Mouse (Mus musculus) urinary bladder, postnatal 4 days (tissue): ENCODE results near the gene A4gnt.

ENCODE experiments used
- DNase-seq, 2 experiments: peaks; one replicate each; pipeline ENCODE4 v3.0.0; 2021 to 2022; ENCODE audit warnings: low spot score in 2 of 2

The A4gnt gene

GRCm38 (mm10) chr9:99632264-99632663 lies 20.0 kb downstream of the A4gnt start:
- DNase-seq: peak in 1 of 2 experiments; percentile 27

GRCm38 (mm10) chr9:99636776-99637175 lies 24.5 kb downstream of the A4gnt start:
- DNase-seq: no peak

GRCm38 (mm10) chr9:99637227-99637626 lies 24.9 kb downstream of the A4gnt start:
- DNase-seq: no peak

GRCm38 (mm10) chr9:99637736-99638135 lies 25.4 kb downstream of the A4gnt start:
- DNase-seq: no peak

GRCm38 (mm10) chr9:99639957-99640356 lies 27.7 kb downstream of the A4gnt start:
- DNase-seq: no peak

- DNase-seq: no peak
These were observed 33.1 kb downstream of the A4gnt start for GRCm38 (mm10) chr9:99645416-99645815.

- no peak for DNase-seq
These were observed 33.8 kb downstream of the A4gnt start for GRCm38 (mm10) chr9:99646102-99646501.

GRCm38 (mm10) chr9:99660756-99661155 lies 48.5 kb downstream of the A4gnt start:
- DNase-seq: no peak

- no peak for DNase-seq
These were observed 49.4 kb downstream of the A4gnt start for GRCm38 (mm10) chr9:99661606-99662166.

- DNase-seq: peak in 1 of 2 experiments; percentile 47
These were observed 50.1 kb downstream of the A4gnt start for GRCm38 (mm10) chr9:99662406-99662805.

GRCm38 (mm10) chr9:99662887-99663286 lies 50.6 kb downstream of the A4gnt start:
- DNase-seq: no peak

GRCm38 (mm10) chr9:99667596-99667995 lies 55.3 kb downstream of the A4gnt start:
- no peak for DNase-seq

GRCm38 (mm10) chr9:99671603-99672002 lies 59.3 kb downstream of the A4gnt start:
- DNase-seq: no peak
